In the genomic region with DNA sequence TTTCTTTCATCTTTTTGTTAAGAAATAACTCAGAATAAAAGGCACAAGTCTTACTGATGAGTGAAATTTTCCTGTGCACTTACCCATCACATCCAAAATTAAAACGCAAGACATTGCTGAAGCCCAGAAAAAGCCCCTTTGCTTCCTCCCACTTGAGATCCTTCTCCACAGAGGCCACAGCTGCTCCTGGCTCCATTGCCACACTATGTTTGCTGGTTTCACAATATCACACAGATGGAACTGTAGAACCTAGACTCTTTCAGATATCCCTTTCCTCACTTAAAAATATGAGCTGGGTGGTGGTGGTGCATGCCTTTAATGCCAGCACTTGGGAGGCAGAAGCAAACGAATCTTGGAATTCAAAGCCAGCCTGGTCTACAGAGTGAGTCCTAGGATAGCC, we compare ENCODE assay signal across 23 mouse cellular contexts.
"Had no signal": no experiment of that assay in that cellular context is flagged by ENCODE, and none has a peak within 500 bp of the region (broad histone marks: within the 10 kb centered on the region; RNA-seq: fewer than 3 reads in every experiment).

No protein-coding gene starts in this region.

- H3K9me3 ChIP-seq: intestine, embryonic 15.5 days; kidney, embryonic 15.5 days; limb, embryonic 12.5 days; limb, embryonic 15.5 days; lung, embryonic 15.5 days; neural tube, embryonic 12.5 days; neural tube, embryonic 15.5 days had no signal

- H3K27ac ChIP-seq: intestine, embryonic 15.5 days; limb, embryonic 12.5 days; limb, embryonic 15.5 days; liver, embryonic 14.5 days; lung, embryonic 15.5 days; neural tube, embryonic 12.5 days; neural tube, embryonic 15.5 days; stomach, postnatal 0 days had no signal

- H3K27me3 ChIP-seq: intestine, embryonic 15.5 days; kidney, embryonic 15.5 days; limb, embryonic 12.5 days; limb, embryonic 15.5 days; lung, embryonic 15.5 days; neural tube, embryonic 12.5 days; neural tube, embryonic 15.5 days had no signal

- H3K4me3 ChIP-seq: intestine, embryonic 15.5 days; kidney, embryonic 15.5 days; limb, embryonic 12.5 days; limb, embryonic 15.5 days; lung, embryonic 15.5 days; neural tube, embryonic 12.5 days; neural tube, embryonic 15.5 days had no signal

- H3K9ac ChIP-seq: intestine, embryonic 15.5 days; kidney, embryonic 15.5 days; limb, embryonic 12.5 days; limb, embryonic 15.5 days; liver, embryonic 14.5 days; lung, embryonic 15.5 days; neural tube, embryonic 12.5 days; neural tube, embryonic 15.5 days had no signal

- DNase-seq: kidney, adult 11 months; kidney, adult 8-10 months; kidney, postnatal 10 days; kidney, postnatal 36 days; left cerebral cortex, postnatal 4 days; lung, adult 18-20 months; lung, postnatal 4 days; midbrain, embryonic 14.5 days; right cerebral cortex, adult 18-20 months; right cerebral cortex, postnatal 14 days; right cerebral cortex, postnatal 4 days; thymus, adult 2 months; thymus, postnatal 14 days; thymus, postnatal 4 days had no signal

- H3K4me1 ChIP-seq: intestine, embryonic 15.5 days; limb, embryonic 12.5 days; limb, embryonic 15.5 days; neural tube, embryonic 12.5 days had no signal
